Mouse (Mus musculus): ENCODE measurements around the gene Dhx15. TPM values are rescaled to one million over a fixed set of nuclear protein-coding genes. Genes with fewer than 3 reads are reported as not detected.
A peak's percentile ranks its signal among the peaks of the same experiment; 100 is the strongest.

The Dhx15 gene
- total RNA-seq, 2 experiments from 2014 or later, result 65.2 to 65.7 TPM

- intact Hi-C loops (cut with DNase I), result no loop called here
- DNase-seq, result no peak
These were observed 41.2 kb downstream of the Dhx15 start for GRCm38 (mm10) chr5:52149138-52149537.

- DNase-seq, result no peak
- intact Hi-C loops (cut with DNase I), result no loop called here
These were observed 43.2 kb downstream of the Dhx15 start for GRCm38 (mm10) chr5:52147141-52147540.

GRCm38 (mm10) chr5:52145684-52146083 is 44.6 kb downstream of the Dhx15 start:
- DNase-seq, result no peak
- intact Hi-C loops (cut with DNase I), result no loop called here

GRCm38 (mm10) chr5:52141936-52142335 is 48.4 kb downstream of the Dhx15 start:
- no peak for DNase-seq
- intact Hi-C loops (cut with DNase I), result no loop called here

GRCm38 (mm10) chr5:52138819-52139218 is 51.5 kb downstream of the Dhx15 start:
- intact Hi-C loops (cut with DNase I), result loop anchor here (5.0 kb wide), 1 partner anchor 48 kb away; no protein-coding TSS in a partner anchor
- no peak for DNase-seq

- DNase-seq, result no peak
- intact Hi-C loops (cut with DNase I), result loop anchor here (5.0 kb wide), 1 partner anchor 49 kb away; no protein-coding TSS in a partner anchor
These were observed 52.2 kb downstream of the Dhx15 start for GRCm38 (mm10) chr5:52138134-52138533.

- intact Hi-C loops (cut with DNase I), result loop anchor here (5.0 kb wide), 1 partner anchor 52 kb away; no protein-coding TSS in a partner anchor
- DNase-seq, result no peak
These were observed 54.7 kb downstream of the Dhx15 start for GRCm38 (mm10) chr5:52135460-52136141.

- no peak for DNase-seq
- intact Hi-C loops (cut with DNase I), result loop anchor here (5.0 kb wide), 1 partner anchor 109 kb away; no protein-coding TSS in a partner anchor
These were observed 57.5 kb downstream of the Dhx15 start for GRCm38 (mm10) chr5:52132840-52133239.

GRCm38 (mm10) chr5:52132092-52132491 is 58.2 kb downstream of the Dhx15 start:
- intact Hi-C loops (cut with DNase I), result loop anchor here (5.0 kb wide), 1 partner anchor 110 kb away; no protein-coding TSS in a partner anchor
- DNase-seq, result peak; percentile 40 to 51

- intact Hi-C loops (cut with DNase I), result loop anchor here (5.0 kb wide), 1 partner anchor 111 kb away; no protein-coding TSS in a partner anchor
- no peak for DNase-seq
These were observed 58.9 kb downstream of the Dhx15 start for GRCm38 (mm10) chr5:52131389-52131788.

GRCm38 (mm10) chr5:52130496-52130895 is 59.8 kb downstream of the Dhx15 start:
- DNase-seq, result peak; percentile 52 to 56
- intact Hi-C loops (cut with DNase I), result loop anchor here (5.0 kb wide), 1 partner anchor 112 kb away; no protein-coding TSS in a partner anchor

- no peak for DNase-seq
- intact Hi-C loops (cut with DNase I), result no loop called here
These were observed 64.1 kb downstream of the Dhx15 start for GRCm38 (mm10) chr5:52126263-52126662.

GRCm38 (mm10) chr5:52125854-52126253 is 64.5 kb downstream of the Dhx15 start:
- DNase-seq, result no peak
- intact Hi-C loops (cut with DNase I), result no loop called here

GRCm38 (mm10) chr5:52122146-52122545 is 68.2 kb downstream of the Dhx15 start:
- DNase-seq, result no peak
- intact Hi-C loops (cut with DNase I), result no loop called here

- intact Hi-C loops (cut with DNase I), result loop anchor here (5.0 to 10.0 kb wide), 4 partner anchors 122 to 705 kb away; no protein-coding TSS in a partner anchor
- peak in 1 of 2 experiments; percentile 5 for DNase-seq
These were observed 70.5 kb downstream of the Dhx15 start for GRCm38 (mm10) chr5:52119822-52120221.

GRCm38 (mm10) chr5:52119192-52119591 is 71.1 kb downstream of the Dhx15 start:
- intact Hi-C loops (cut with DNase I), result loop anchor here (5.0 to 10.0 kb wide), 4 partner anchors 123 to 706 kb away; no protein-coding TSS in a partner anchor
- no peak for DNase-seq

GRCm38 (mm10) chr5:52117829-52118228 is 72.5 kb downstream of the Dhx15 start:
- DNase-seq, result no peak
- intact Hi-C loops (cut with DNase I), result loop anchor here (5.0 to 10.0 kb wide), 4 partner anchors 124 to 707 kb away; no protein-coding TSS in a partner anchor

GRCm38 (mm10) chr5:52116404-52116803 is 73.9 kb downstream of the Dhx15 start:
- intact Hi-C loops (cut with DNase I), result loop anchor here (5.0 to 10.0 kb wide), 4 partner anchors 126 to 708 kb away; no protein-coding TSS in a partner anchor
- no peak for DNase-seq

GRCm38 (mm10) chr5:52115821-52116317 is 74.4 kb downstream of the Dhx15 start:
- DNase-seq, result peak; percentile 76 to 77
- intact Hi-C loops (cut with DNase I), result loop anchor here (5.0 to 10.0 kb wide), 4 partner anchors 126 to 709 kb away; no protein-coding TSS in a partner anchor

- intact Hi-C loops (cut with DNase I), result loop anchor here (5.0 to 10.0 kb wide), 4 partner anchors 127 to 710 kb away; no protein-coding TSS in a partner anchor
- DNase-seq, result peak in 1 of 2 experiments; percentile 17
These were observed 75.4 kb downstream of the Dhx15 start for GRCm38 (mm10) chr5:52114751-52115451.

Measured in heart, postnatal 14 days (tissue).